Mouse (Mus musculus) right cerebral cortex, postnatal 14 days (tissue): ENCODE measurements around the gene Dpp7.

ENCODE experiments used
- DNase-seq: peaks from one replicate; pipeline ENCODE4 v3.0.0; 2022

Dpp7 gene

GRCm38 (mm10) chr2:25365091-25365761 is 9.1 kb upstream of the Dpp7 start, which contains the start of gene Uap1l1:
Gene Uap1l1 (minus strand): TSS chr2:25365682.
- peak; percentile 58 for DNase-seq

GRCm38 (mm10) chr2:25364761-25365090 is 8.6 kb upstream of the Dpp7 start:
- DNase-seq, result no peak

GRCm38 (mm10) chr2:25364313-25364712 is 8.2 kb upstream of the Dpp7 start:
- DNase-seq, result no peak

DNA sequence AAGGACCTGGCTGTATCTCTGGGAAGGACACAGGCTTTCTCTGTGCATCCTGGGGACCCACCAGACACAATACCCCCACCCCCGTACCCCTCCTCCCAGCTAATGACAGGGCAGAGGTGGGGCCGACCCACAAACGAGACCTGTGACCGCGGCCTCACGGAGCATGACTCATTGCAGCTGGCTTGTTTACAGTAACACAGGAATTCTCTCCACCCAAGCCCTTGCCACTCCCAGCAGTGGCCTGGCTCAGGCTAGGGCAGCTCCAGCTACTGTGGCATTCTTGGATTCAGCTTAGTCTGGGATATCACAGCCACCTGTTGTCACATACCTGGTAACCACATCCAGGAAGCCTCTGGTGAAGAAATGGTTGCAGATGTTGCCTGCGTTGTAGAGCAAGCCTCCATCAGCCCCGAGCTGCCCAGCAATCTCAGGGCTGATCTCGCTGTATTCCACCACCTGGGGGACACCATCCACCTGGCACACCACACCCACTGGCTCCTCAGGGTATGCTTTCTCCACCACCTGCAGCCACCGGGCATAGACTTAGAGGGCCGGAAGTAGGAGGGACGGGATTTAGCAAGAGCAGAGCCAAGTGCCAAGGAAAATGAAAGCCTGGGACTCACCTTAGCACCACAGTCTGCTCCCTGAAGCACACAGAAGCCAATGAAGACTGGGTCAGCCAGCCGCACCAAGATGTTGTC is 7.5 kb upstream of the Dpp7 start:
- DNase-seq, result no peak

DNA sequence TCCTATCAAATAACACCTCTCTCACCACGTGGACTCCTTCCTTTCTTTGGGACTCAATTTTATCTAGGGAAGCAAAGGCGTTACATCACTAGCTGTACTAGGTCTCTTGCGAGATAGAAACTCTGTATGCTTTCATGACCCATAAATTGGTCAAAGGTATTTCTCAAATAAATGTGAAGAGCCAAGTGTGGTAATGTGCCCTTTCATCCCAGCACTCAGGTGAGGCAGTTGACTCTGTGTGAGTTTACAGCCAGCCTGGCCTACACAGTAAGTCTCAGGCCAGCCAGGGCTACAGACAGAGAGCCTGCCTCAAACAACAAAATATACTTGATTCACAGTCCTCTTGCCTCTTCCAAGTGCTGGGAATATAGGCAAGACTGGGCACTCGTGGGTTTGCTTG is 3.7 kb upstream of the Dpp7 start:
- DNase-seq, result no peak

- DNase-seq, result no peak
Observed at GRCm38 (mm10) chr2:25355419-25356066, 616 bp downstream of the Dpp7 start.

DNA sequence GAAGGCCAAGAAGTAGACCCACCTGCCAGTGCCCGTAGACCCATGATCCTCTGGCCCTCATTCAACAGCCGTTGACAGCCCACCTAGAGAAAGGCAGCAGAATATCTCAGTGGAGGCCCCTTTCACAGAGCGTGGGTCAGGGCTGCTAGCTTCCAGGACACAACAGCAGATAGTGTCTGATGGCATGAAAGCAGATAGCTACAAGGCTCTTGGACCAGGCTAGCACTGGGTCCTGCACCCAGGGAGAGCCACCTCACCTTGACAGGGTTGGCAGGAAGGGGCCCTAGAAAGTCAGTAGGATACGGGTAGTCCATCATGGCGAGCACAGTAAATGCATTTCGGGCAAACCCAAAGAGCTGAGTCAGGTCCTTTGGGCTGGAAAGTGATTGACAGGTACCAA is 1.9 kb downstream of the Dpp7 start:
- no peak for DNase-seq

- DNase-seq, result no peak
Observed at GRCm38 (mm10) chr2:25350701-25351100, 5.5 kb downstream of the Dpp7 start.

- DNase-seq, result no peak
Observed at GRCm38 (mm10) chr2:25349499-25349898, 6.7 kb downstream of the Dpp7 start.

DNA sequence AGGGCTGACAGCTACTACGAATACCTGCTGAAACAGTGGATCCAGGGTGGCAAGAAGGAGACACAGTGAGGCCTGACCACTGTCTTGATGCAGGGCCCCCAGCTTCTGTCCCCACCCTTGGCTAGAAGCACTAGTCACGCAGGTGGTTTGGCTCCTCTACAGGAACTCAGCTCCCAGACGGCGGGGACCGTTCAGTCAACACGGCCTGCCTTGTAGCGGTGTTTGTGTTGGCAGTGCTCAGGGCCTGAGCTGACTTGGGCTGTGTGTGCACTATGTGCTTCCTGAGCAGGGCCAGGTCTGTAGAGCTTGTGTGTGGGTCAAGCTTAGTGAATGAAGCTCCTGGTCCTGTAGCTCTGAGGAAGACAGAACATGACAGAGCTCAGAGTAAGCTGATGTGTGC is 8.0 kb downstream of the Dpp7 start:
- no peak for DNase-seq

DNA sequence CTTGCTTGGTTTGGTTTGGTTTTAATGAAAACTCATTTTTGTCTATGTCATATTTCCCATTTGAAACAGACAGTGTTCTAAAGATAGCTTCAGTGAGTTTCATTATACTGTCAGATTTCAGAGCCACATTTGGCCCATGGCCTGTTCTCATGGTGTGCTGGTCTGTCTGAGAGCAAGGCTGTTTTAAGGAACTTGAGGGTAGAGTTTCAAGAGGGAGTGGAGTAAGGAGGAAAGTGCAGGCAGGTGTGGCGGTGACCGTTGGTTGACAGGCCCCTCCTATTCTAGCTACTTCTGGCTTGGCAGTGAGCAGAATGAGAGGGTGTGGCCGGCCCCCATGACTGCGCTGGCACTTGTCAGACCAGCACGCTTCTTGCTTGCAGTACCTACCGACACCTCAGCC is 17.9 kb downstream of the Dpp7 start:
- DNase-seq, result no peak

GRCm38 (mm10) chr2:25333569-25333968 is 22.6 kb downstream of the Dpp7 start:
- DNase-seq, result no peak

DNA sequence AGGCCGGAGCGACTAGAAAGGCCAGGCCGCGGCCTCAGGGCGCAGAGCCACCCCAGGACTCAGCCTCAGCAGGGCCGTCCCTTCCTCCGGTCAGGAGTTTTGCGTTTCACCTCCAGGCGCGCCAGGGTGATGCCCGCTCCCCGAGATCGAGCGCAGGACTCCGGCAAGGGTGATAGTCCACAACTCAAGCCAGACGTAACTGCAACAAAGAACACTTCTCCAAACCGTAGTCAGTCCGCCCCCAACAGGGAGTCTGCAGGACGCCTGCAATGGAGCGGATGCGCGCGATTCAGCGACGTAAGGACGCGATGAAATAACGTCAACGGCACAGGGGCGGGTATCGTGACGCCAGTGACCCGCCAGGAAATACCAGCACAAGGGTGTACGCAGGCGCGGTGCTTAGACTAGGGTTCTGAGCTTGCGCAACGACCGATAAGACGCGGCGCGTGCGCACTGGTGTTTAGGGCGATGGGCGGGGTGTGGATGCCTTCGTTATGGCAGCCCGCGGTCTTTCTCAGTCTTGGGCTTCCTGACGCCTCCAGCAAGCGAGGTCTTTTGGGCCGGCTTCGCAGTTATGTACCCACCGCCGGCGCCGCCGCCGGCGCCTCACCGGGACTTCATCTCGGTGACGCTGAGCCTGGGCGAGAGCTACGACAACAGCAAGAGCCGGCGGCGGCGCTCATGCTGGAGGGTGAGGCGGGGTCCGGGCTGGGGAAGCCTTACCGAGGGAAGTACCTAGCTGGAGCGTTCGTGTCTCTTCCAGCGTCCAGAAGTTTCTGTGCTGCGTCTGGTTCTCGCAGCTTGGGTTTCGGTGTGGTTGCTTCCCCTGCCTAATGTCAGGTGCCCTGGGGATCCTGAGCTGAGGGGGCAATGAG is 23.6 kb downstream of the Dpp7 start, which contains the start of gene Man1b1:
Gene Man1b1 (plus strand): TSS at position 53 of the 875 bp plus-strand sequence.
- DNase-seq, result peak; percentile 99

DNA sequence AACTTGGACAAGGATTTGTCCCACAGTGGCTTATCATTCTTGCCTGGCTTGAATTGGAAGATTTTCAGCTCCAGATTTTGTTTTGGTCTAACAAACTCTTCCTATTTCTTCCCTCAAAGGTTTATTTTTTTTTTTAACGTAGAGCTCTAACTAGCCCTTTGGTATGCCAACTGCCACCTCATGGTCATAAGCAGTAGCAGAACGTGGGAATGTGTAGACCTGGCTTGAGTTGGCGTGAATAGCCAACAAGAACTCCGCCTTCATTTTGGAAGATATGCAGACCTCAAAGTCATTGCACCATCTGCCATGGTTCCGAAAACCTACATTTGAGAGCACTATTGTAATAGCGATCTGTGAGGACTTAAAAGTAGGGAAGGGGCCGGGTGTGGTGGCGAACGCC is 24.7 kb downstream of the Dpp7 start:
- no peak for DNase-seq

DNA sequence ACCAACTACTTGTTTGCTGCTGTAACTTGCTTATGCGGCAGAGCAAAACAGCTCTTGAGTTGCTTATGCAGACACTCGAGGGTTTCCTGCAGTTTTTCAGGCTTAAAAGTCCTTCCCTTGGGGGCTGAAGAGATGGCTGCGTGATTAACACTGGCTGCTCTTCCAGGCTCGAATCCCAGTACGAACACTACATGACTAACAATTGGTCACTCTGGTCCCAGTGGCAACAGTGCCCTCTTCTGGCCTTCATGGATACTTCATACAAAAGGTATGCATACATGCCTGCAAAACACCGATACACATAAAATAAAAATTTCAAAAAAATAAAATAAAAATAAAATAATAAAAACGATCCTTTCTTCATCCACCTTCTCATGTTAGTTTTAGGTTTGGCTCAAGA is 27.7 kb downstream of the Dpp7 start:
- DNase-seq, result peak; percentile 41

GRCm38 (mm10) chr2:25326036-25326435 is 30.1 kb downstream of the Dpp7 start:
- no peak for DNase-seq

DNA sequence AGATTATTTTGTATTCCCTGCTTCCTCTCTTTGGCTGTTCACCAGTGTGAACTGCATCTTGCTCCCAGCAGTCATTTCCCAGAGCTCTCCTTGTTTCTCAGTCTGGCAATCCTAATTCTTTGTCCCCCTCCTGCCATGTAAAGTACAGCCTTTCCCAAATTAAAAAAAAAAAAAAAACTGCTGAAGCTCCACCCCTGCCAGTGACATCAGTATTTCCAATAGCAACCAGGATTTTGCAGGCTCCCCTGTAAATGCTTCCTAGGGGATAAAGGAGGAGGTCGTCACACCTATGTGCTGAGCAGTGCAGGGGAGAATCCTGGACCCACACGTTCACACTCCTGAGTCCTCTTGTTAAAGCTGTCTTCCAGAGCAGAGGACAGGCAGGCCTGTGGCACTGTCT is 36.1 kb downstream of the Dpp7 start:
- DNase-seq, result no peak

GRCm38 (mm10) chr2:25318971-25319773 is 37.0 kb downstream of the Dpp7 start, which contains the start of gene Grin1:
Gene Grin1 (minus strand): TSS chr2:25319187.
- peak; percentile 91 for DNase-seq

DNA sequence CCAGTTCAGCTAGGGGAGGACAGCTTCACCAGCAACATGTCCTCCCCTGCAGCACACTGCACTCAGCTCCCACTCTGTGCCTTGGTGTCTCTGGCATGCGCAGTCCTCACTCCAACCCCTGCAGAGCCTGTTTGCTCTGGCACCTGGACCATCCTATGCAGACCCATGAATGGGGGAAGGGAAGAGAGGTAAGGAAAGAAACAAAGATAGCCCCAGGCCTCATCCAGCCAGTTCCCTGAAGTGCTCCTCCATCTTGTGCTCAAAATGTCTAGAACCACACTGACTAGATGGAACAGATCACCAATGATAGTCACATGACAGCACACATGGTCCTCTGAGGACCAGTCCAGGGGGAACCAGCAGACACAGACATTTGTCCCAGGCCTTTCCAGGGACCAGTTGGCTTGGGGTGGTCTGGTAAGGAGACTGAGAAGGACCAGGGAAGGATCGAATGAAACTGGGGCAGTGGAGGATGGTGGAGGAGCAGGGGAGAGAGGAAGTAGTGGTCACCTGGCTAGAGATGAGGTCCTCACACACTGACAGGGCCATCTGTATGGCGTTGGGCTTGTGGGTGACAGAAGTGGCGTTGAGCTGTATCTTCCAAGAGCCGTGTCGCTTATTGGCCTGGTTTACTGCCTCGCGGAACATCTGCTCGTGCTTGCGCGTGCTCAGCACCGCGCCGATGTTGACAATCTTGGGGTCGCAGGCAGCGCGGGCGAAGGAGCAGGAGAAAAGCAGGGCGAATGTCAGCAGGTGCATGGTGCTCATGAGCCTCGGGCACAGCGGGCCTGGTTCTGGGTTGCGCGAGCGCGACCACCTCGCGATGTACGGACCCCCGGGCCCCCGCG is 37.8 kb downstream of the Dpp7 start:
- peak; percentile 36 for DNase-seq

- no peak for DNase-seq
Observed at GRCm38 (mm10) chr2:25311491-25311891, 44.7 kb downstream of the Dpp7 start.

DNA sequence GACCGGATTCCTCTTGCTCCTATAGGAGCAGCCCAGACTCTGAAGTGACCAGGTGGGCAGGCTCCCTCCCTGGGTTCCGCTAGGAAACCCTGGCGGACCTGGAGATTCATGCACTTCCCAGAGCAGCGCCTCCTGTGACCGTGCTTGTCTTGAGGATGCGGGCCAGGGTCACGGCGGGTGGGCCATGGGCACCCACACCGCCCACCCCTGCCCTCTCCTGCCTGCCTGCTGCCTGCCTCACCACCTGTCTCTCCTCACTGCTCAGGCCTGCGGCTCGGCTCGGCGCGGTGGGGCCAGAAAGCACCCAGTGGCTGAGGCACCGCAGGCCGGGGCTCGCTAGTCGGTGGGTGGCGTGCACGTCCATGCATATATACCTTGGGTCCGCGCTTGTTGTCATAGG is 45.2 kb downstream of the Dpp7 start:
- DNase-seq, result no peak
